Mouse (Mus musculus) liver, adult 2 months (tissue): ENCODE results near the gene Ppm1g.

Experiments used
- CTCF ChIP-seq: fragments of 200-500 bp; IDR thresholded peaks from 2 replicates; pipeline ENCODE4 v1.5.1; 2011; ENCODE audit warnings: low read depth, low read length, control low read depth
- POLR2A ChIP-seq: fragments of 200-500 bp; IDR thresholded peaks from 2 replicates; pipeline ENCODE4 v1.6.1; 2011; ENCODE audit warnings: low read length, control low read depth; ENCODE audit not compliant: insufficient read depth; ENCODE audit errors: extremely low read depth

DNA sequence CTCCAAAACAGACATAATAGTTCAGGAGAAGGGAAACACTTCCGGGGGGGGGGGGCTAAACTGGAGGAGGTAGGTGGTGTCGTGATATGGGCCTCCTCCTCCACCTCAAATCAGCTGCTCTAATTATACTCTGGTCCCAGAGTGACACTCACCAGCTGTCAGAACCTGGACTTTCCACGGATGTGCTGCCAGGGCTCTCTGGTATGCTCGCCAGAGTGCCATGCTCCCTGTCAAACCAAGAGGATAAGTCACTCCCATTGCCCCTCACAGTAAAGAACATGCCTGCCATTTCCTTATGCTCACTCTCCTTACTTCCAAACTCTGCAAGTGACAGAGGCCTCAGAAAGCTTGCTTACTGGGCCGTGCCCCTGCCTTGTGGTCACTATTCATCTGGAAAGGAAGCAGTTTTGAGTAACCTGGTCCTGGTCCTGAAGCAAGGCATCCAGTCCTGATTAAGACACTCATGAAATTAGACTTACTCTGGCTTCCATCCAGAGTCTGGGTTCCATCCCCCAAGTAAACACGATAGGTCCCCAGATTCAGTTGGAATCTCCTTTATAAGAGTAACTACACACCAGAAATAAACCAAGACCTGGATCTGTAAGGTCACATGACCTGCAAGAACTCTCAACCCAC lies 66.9 kb downstream of the Ppm1g start:
- no peak for TF ChIP-seq CTCF
- TF ChIP-seq POLR2A: no peak
